Mouse (Mus musculus): ENCODE measurements around the gene Hdgfl3. TPM values are rescaled to one million over a fixed set of nuclear protein-coding genes. Genes with fewer than 3 reads are reported as not detected.

The Hdgfl3 gene
- polyA plus RNA-seq, 1 experiment from 2014 or later, result 11.0 TPM

DNA sequence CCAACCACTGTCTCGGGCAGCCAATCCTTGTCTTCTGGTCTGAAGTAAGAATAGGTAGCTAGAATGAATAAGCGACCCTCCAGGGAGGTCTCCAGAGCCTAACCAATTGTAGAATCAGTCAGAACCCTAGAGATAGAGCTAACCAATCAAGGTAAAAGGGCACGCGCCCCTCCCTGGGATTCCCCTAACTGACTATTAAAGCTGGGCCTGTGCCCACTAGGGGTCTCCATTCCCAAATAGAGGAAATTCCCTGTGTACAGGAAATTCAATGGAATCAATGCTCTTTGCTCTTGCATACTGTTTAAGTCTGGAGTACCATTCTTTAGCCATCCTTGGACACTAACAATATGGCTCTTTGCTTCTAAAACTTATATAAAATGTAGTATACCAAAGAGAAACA, 11.1 kb upstream of the Hdgfl3 start:
- H3K27me3 ChIP-seq, result no peaks in the 10 kb centered on the region
- ATAC-seq (replicated peaks; ENCODE audit: insufficient number of reproducible peaks, insufficient read depth, low FRiP score, low read depth), result no peak
- no peak overlapping the region for H3K4me3 ChIP-seq
- no peaks in the 10 kb centered on the region for H3K36me3 ChIP-seq
- H3K9me3 ChIP-seq (replicated peaks), result no peaks in the 10 kb centered on the region
- H3K27ac ChIP-seq, result no peak overlapping the region
- 22% methylated on average over 4 of the region's 4 CpGs for WGBS
- no peaks in the 10 kb centered on the region for H3K4me1 ChIP-seq (replicated peaks)
- no peak overlapping the region for H3K4me2 ChIP-seq
- no peak overlapping the region for H3K9ac ChIP-seq

GRCm38 (mm10) chr7:81934806-81935205, 533 bp upstream of the Hdgfl3 start:
- peak overlapping the region; percentile 88 for H3K9ac ChIP-seq
- H3K4me2 ChIP-seq, result peak overlapping the region; percentile 93
- peak overlapping the region; percentile 65 for H3K4me3 ChIP-seq
- ATAC-seq (replicated peaks; ENCODE audit: insufficient number of reproducible peaks, insufficient read depth, low FRiP score, low read depth), result peak; percentile 28
- H3K27ac ChIP-seq, result no peak overlapping the region
- 13% methylated on average over 5 of the region's 5 CpGs for WGBS
- no peaks in the 10 kb centered on the region for H3K9me3 ChIP-seq (replicated peaks)
- peaks cover 10% of the 10 kb centered on the region for H3K4me1 ChIP-seq (replicated peaks)
- peaks cover 17% of the 10 kb centered on the region for H3K27me3 ChIP-seq
- no peaks in the 10 kb centered on the region for H3K36me3 ChIP-seq

- peak overlapping the region; percentile 93 for H3K4me2 ChIP-seq
- WGBS, result under 1% methylated on average over 87 of the region's 103 CpGs
- peak overlapping the region; percentile 88 for H3K27ac ChIP-seq
- ATAC-seq (replicated peaks; ENCODE audit: insufficient number of reproducible peaks, insufficient read depth, low FRiP score, low read depth), result peak; percentile 80
- H3K4me3 ChIP-seq, result peak overlapping the region; percentile 65
- peaks cover 12% of the 10 kb centered on the region for H3K4me1 ChIP-seq (replicated peaks)
- no peaks in the 10 kb centered on the region for H3K36me3 ChIP-seq
- H3K9me3 ChIP-seq (replicated peaks), result no peaks in the 10 kb centered on the region
- peaks cover 17% of the 10 kb centered on the region for H3K27me3 ChIP-seq
- peak overlapping the region; percentile 88 for H3K9ac ChIP-seq
These were observed 539 bp downstream of the Hdgfl3 start for GRCm38 (mm10) chr7:81933601-81934266.

DNA sequence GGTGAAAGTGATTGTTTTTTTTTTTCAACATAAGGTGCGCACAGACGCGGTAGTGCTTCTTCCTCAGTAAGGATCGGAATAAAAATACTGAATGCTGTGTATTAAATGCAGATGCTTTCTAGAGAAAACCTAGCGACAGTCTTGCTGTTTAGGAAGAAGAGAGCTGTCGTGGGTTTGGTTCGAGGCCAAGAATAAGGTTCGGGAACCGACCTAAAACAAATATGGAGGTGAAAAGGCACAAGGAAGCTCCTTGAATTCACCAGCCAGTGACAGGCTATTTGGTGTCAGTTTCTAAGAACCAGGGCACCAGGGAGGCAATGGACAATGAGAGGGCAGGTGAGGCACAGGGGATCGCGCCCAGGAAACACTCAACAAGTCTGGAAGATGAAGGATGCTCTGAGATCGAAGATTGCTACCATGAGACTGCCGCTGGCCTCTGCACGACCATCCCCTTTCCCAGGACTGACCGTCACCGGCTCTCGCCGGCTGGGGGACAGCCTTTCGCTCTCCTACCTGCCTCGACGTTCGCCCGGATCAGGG, 1.1 kb downstream of the Hdgfl3 start:
- Histone ChIP-seq H3K27me3 (peaks cover 17% of the 10 kb centered on the region), H3K9me3 (replicated peaks) (no peaks in the 10 kb centered on the region), H3K36me3 (no peaks in the 10 kb centered on the region), H3K4me2 (peak overlapping the region; percentile 93), H3K4me3 (peak overlapping the region; percentile 65), H3K9ac (peak overlapping the region; percentile 88), H3K27ac (peak overlapping the region; percentile 88), H3K4me1 (replicated peaks) (peaks cover 16% of the 10 kb centered on the region)
- WGBS, result 6% methylated on average over 23 of the region's 23 CpGs
- ATAC-seq (replicated peaks; ENCODE audit: insufficient number of reproducible peaks, insufficient read depth, low FRiP score, low read depth), result peak; percentile 32; the same call in 1 of the 2 replicates

DNA sequence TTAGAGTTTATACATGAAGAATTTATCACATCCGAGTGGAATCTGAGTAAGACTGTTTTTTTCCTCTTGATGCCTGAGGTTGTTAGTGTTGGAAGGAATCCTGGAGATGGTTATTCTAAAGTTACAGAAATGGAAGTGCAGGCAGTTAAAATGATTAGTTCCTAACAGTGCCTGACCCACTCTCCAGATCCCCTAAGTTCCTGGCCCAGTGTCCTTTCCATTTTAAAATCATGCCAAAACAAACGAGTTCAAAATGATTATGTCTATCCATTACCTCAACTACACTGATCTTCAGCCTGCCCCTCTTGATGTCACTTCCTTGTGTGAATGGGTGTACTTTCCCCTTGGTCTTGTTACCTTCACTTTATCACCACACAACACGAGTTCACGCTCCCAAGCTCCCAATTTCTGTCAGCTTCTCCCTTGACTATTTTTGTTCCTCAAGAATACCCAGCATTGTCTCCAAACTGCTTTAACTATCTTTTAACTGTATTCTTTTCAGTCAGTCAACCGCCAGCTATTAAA, 1.7 kb downstream of the Hdgfl3 start:
- Histone ChIP-seq H3K4me1 (replicated peaks) (peaks cover 17% of the 10 kb centered on the region), H3K9me3 (replicated peaks) (no peaks in the 10 kb centered on the region), H3K4me3 (peak overlapping the region; percentile 65), H3K27me3 (peaks cover 17% of the 10 kb centered on the region), H3K4me2 (peak overlapping the region; percentile 93), H3K36me3 (no peaks in the 10 kb centered on the region), H3K27ac (no peak overlapping the region), H3K9ac (peak overlapping the region; percentile 88)
- no peak for ATAC-seq (replicated peaks; ENCODE audit: insufficient number of reproducible peaks, insufficient read depth, low FRiP score, low read depth)
- WGBS, result 35% methylated on average over 5 of the region's 5 CpGs

- Histone ChIP-seq H3K9ac (no peak overlapping the region), H3K4me2 (no peak overlapping the region), H3K27ac (no peak overlapping the region), H3K9me3 (replicated peaks) (no peaks in the 10 kb centered on the region), H3K36me3 (no peaks in the 10 kb centered on the region), H3K4me3 (no peak overlapping the region), H3K27me3 (no peaks in the 10 kb centered on the region), H3K4me1 (replicated peaks) (peaks cover 17% of the 10 kb centered on the region)
- WGBS, result 75% methylated on average over 7 of the region's 7 CpGs
- no peak for ATAC-seq (replicated peaks; ENCODE audit: insufficient number of reproducible peaks, insufficient read depth, low FRiP score, low read depth)
These were observed 5.3 kb downstream of the Hdgfl3 start for GRCm38 (mm10) chr7:81928998-81929397.

- no peaks in the 10 kb centered on the region for H3K27me3 ChIP-seq
- whole genome bisulfite sequencing, result 53% methylated on average over 1 of the region's 1 CpGs
- no peak overlapping the region for H3K4me2 ChIP-seq
- H3K27ac ChIP-seq, result no peak overlapping the region
- no peaks in the 10 kb centered on the region for H3K36me3 ChIP-seq
- no peak overlapping the region for H3K9ac ChIP-seq
- H3K9me3 ChIP-seq (replicated peaks), result no peaks in the 10 kb centered on the region
- no peak overlapping the region for H3K4me3 ChIP-seq
- no peaks in the 10 kb centered on the region for H3K4me1 ChIP-seq (replicated peaks)
- ATAC-seq (replicated peaks; ENCODE audit: insufficient number of reproducible peaks, insufficient read depth, low FRiP score, low read depth), result no peak
These were observed 12.8 kb downstream of the Hdgfl3 start for GRCm38 (mm10) chr7:81921379-81921952.

DNA sequence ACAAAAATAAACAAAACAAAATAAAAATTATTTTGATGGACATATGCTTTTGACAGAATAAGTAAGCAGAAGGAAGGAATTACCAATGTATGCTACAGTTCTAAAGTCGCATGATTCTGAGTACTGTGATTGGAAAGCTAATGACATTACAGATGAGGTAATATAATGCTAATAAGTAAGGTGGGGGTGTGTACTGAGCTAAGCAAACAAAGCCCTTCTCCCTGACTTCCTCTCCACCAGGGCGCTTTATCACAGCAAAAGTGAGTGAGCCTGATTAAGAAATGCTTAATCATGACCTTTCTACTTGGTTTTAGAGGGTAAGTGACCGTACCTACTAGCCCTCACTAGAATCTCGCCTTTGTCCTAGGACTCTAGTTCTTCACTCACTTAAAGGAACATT, 14.0 kb downstream of the Hdgfl3 start:
- H3K4me2 ChIP-seq, result no peak overlapping the region
- 67% methylated on average over 4 of the region's 4 CpGs for WGBS
- no peaks in the 10 kb centered on the region for H3K36me3 ChIP-seq
- H3K9me3 ChIP-seq (replicated peaks), result no peaks in the 10 kb centered on the region
- ATAC-seq (replicated peaks; ENCODE audit: insufficient number of reproducible peaks, insufficient read depth, low FRiP score, low read depth), result no peak
- no peaks in the 10 kb centered on the region for H3K4me1 ChIP-seq (replicated peaks)
- no peak overlapping the region for H3K4me3 ChIP-seq
- no peak overlapping the region for H3K9ac ChIP-seq
- no peak overlapping the region for H3K27ac ChIP-seq
- H3K27me3 ChIP-seq, result no peaks in the 10 kb centered on the region

DNA sequence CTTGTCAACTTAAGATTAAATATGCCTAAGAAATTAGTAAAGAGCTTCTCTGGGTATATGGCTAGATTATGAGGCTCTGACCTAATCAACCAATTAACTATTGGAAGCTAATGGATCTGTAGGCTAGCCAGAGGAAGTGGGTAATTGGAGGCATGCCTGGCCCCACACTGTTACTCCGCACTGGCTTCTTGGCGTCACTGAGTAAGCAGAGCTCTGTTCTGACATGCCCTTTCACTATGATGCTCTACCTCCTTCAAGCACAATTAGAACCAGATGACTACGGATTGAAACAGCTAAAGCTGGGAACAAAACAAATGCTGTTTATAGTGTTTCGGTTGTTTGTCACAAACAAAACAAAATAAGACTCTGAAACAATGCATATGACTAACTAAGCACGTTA, 16.0 kb downstream of the Hdgfl3 start:
- H3K27me3 ChIP-seq, result no peaks in the 10 kb centered on the region
- no peaks in the 10 kb centered on the region for H3K9me3 ChIP-seq (replicated peaks)
- H3K4me2 ChIP-seq, result no peak overlapping the region
- 74% methylated on average over 5 of the region's 5 CpGs for WGBS
- no peak overlapping the region for H3K27ac ChIP-seq
- H3K4me3 ChIP-seq, result no peak overlapping the region
- no peak overlapping the region for H3K9ac ChIP-seq
- ATAC-seq (replicated peaks; ENCODE audit: insufficient number of reproducible peaks, insufficient read depth, low FRiP score, low read depth), result no peak
- no peaks in the 10 kb centered on the region for H3K36me3 ChIP-seq
- H3K4me1 ChIP-seq (replicated peaks), result no peaks in the 10 kb centered on the region

- H3K9me3 ChIP-seq (replicated peaks), result no peaks in the 10 kb centered on the region
- H3K4me3 ChIP-seq, result no peak overlapping the region
- no peak overlapping the region for H3K9ac ChIP-seq
- no peak overlapping the region for H3K27ac ChIP-seq
- H3K4me1 ChIP-seq (replicated peaks), result no peaks in the 10 kb centered on the region
- H3K27me3 ChIP-seq, result no peaks in the 10 kb centered on the region
- no peak for ATAC-seq (replicated peaks; ENCODE audit: insufficient number of reproducible peaks, insufficient read depth, low FRiP score, low read depth)
- no peaks in the 10 kb centered on the region for H3K36me3 ChIP-seq
- WGBS, result 82% methylated on average over 2 of the region's 2 CpGs
- H3K4me2 ChIP-seq, result no peak overlapping the region
These were observed 29.3 kb downstream of the Hdgfl3 start for GRCm38 (mm10) chr7:81904926-81905325.

GRCm38 (mm10) chr7:81904094-81904493, 30.2 kb downstream of the Hdgfl3 start:
- no peaks in the 10 kb centered on the region for H3K36me3 ChIP-seq
- no peaks in the 10 kb centered on the region for H3K9me3 ChIP-seq (replicated peaks)
- H3K4me3 ChIP-seq, result no peak overlapping the region
- no peaks in the 10 kb centered on the region for H3K4me1 ChIP-seq (replicated peaks)
- no peak overlapping the region for H3K27ac ChIP-seq
- no peak overlapping the region for H3K4me2 ChIP-seq
- no peak overlapping the region for H3K9ac ChIP-seq
- 62% methylated on average over 4 of the region's 4 CpGs for WGBS
- no peaks in the 10 kb centered on the region for H3K27me3 ChIP-seq
- no peak for ATAC-seq (replicated peaks; ENCODE audit: insufficient number of reproducible peaks, insufficient read depth, low FRiP score, low read depth)
